Mouse (Mus musculus) heart, postnatal 14 days (tissue): ENCODE measurements at regions not wholly inside any gene's neighbourhood (a gene's known extent, or its start where the extent isn't known, plus 50 kb on each side); places are given as distances from the start of the nearest gene placed in this dataset.

ENCODE experiments used
- DNase-seq, 2 experiments: peaks; one replicate each; pipeline ENCODE4 v3.0.0; 2021 to 2022
- intact Hi-C: fragments of 180-260 bp; cut with DNase I; formaldehyde crosslinking; loops from one replicate; pipeline ENCODE4 v1.15.1; 2025

GRCm38 (mm10) chr10:67430805-67431204 is 104.5 kb upstream of the Egr2 start:
- intact Hi-C loops, result no loop called here
- DNase-seq, result no peak

GRCm38 (mm10) chr10:67439042-67439635 is 96.1 kb upstream of the Egr2 start:
- no peak for DNase-seq
- intact Hi-C loops, result no loop called here

- intact Hi-C loops, result no loop called here
Observed at GRCm38 (mm10) chr10:67439844-67440243, 95.4 kb upstream of the Egr2 start.

DNA sequence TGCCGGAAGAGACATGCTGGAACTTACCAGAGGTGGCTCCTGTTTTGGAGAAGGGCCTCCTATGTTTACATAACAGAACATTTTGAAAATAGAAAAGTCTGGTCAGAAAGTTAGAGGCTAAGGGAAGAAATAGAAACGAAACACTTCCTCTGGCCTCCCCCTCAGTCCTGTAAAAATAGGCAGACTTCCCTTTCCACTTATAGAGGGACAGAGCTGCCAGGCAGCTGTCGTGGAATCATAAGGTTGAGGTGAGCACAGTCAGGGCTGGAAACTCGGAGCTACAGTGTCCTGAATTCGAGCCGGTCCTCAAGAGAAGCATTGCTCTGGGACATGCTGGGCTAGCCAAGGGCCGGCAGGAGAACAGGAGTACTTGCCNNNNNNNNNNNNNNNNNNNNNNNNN is 94.0 kb upstream of the Egr2 start:
- intact Hi-C loops, result no loop called here
- DNase-seq, result no peak

More at GRCm38 (mm10) chr10:67439844-67440243, 95.4 kb upstream of the Egr2 start:
- no peak for DNase-seq

- DNase-seq, result no peak
- intact Hi-C loops, result no loop called here
Observed at GRCm38 (mm10) chr10:67448875-67449274, 86.4 kb upstream of the Egr2 start.

- intact Hi-C loops, result no loop called here
- no peak for DNase-seq
Observed at GRCm38 (mm10) chr10:67454149-67454548, 81.1 kb upstream of the Egr2 start.

DNA sequence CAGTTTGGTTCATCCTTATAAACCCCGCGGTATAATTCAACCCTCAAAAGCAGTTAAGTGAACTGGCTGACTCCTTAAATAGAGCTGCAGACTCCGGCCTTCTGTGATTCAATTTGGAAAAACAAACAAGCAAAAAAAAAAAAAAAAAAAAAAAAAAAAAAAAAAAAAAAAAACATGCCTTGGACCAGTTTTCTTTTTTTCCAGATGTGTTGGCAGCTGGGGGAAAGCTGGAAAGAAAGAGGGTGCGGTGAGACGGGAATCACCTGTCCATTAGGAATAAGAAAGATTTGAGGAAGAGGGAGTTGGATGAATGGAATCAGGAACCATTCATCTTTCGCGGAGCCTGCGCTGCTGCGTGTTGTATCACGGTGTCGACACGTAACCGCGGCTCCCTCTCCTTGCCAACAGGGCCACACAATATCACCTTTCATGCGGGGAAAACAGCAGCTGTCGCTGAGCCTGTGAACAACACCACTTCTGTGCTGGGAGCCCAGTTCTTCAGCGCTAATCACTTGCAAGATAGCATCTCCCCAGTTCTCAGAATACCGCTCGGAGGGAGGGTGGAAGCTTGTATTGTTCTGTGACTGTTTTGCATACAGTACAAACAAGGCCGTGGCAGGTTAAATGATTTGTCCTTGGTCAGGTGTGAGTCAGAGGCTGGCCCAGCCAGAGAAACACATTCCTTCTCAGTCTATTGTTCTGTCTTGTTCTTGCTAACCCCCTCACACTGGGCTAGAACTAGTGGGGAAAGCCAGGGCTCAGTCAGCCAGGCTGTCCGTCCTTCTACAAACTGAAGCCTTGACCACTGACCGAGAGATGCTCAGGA is 76.6 kb upstream of the Egr2 start:
- DNase-seq, result no peak
- intact Hi-C loops, result no loop called here

GRCm38 (mm10) chr10:67461321-67461720 is 74.0 kb upstream of the Egr2 start:
- no peak for DNase-seq
- intact Hi-C loops, result no loop called here

DNA sequence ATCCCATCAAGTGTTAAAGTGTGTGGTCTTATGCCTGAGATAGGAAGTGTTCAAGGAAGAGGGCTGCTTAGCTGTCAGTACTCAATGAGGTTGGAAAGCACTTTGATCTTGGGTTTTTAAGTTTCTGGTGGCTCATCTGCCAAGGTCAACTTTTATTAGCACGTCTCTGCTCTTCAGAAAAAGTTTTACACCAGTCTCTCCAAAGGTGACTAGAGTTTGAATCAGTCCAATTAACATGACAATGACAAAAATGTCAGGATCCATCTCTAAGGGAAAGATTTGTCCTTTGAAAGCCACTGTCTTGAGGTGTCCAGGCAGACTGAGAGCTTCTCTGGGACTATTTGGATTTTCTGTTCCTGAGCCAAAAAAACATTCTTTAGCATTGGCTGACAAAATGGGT is 73.4 kb upstream of the Egr2 start:
- no peak for DNase-seq
- intact Hi-C loops, result no loop called here

GRCm38 (mm10) chr10:67468724-67469123 is 66.6 kb upstream of the Egr2 start:
- no peak for DNase-seq
- intact Hi-C loops, result no loop called here

DNA sequence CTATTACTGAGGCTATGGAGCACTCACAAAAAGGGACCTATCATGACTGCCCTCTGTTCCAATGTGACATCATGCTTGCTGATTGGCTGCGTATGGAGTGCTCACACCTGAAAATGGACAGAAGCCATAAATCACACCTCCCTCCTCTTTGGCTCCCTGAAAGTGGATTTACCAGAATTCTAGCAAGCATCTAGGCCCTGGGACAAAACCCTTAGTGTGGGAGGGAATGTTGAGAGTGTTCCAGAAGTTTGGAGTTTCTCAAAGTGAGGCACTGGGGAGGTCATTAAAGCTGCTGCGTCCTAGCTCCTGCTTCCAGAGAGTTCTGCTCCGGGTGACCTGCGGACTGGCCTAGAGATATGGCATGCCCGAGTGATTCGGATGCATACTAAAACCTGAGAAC is 62.3 kb upstream of the Egr2 start:
- no peak for DNase-seq
- intact Hi-C loops, result no loop called here

GRCm38 (mm10) chr10:67474336-67474735 is 60.9 kb upstream of the Egr2 start:
- intact Hi-C loops, result no loop called here
- no peak for DNase-seq

DNA sequence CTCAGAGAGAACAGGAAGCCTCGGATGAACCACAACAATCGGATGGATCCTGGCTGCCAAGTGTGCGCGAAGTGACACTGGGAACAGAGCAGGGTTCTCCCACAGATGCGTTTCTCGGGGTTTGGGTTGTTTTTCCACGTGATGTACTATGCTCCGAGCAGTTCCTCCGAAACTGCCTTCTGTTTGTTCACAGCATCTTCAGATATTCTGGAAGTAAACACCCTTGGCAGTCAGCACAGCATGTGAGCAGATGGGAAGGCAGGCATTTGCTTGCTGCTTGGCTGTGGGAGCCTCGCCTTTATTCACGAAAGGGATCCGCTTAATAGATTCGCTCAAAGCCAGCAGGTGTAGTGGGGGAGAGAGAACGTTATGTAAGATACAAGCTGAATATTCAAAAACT is 53.0 kb upstream of the Egr2 start:
- intact Hi-C loops, result no loop called here
- DNase-seq, result no peak

- intact Hi-C loops, result no loop called here
- DNase-seq, result no peak
Observed at GRCm38 (mm10) chr10:67483371-67483770, 51.9 kb upstream of the Egr2 start.

DNA sequence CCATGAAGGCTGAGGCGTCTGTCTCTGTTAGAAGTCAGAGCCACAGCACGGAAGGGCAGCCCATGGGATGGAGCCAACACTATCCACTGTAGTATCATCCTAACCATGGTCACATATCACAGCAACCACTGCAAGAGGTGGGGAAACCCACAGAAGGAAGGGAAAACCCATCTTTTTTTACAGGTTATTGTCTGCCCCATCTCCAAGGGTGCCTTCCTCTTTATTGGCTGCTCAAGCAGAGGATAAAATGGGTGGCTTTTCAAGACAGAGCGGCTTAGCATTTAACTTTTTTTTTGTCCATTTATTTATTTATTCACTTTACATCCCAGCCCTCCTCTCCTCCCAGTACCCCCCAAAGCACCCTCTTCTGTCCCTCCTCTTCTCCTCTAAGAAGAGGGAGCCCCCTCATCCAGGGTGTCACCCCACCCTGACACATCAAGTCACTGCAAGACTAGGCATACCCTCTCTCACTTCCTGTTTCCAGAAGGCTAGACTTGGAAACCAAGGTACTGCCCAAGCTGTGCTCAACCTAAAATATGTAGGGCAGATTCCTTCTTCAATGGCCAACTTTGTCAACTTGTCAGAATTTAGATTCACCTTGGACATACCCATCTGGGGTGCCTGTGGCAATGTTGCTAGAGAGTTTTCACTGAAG is 51.1 kb upstream of the Egr2 start:
- no peak for DNase-seq
- intact Hi-C loops, result no loop called here
